Mouse (Mus musculus): ENCODE measurements at regions not wholly inside any gene's neighbourhood (a gene's known extent, or its start where the extent isn't known, plus 50 kb on each side); places are given as distances from the start of the nearest gene placed in this dataset.

- TF ChIP-seq CTCF (IDR thresholded peaks at IDR 0.05; ENCODE audit: low read depth) (no peak), EP300 (optimal IDR thresholded peaks at IDR 0.05) (no peak)
Observed at GRCm38 (mm10) chr17:49247215-49247614, 180.9 kb upstream of the Mocs1 start.
